In the genomic region with DNA sequence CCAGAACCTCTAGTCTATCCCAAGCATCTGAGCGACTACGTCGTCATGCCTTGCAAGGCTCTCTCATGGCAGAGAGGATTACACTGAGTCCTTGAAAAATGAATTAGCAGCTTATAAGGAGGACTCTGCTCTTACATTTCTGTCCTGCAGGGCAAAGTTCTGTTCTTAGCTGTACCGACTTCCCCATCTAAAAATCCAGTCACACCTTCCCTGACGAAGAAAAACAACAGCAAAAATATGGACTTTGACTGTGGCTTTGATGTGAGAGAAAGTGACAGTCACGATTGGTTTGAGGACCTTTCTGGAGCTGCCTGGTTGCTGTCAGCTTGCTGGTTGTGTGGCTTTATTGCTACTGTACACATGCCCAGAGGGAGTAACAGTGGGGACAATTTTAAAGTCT, we compare ENCODE assay signal across 29 mouse cellular contexts. TPM values are rescaled to one million over a fixed set of nuclear protein-coding genes. Genes with fewer than 3 reads are reported as not detected.
"Had no signal": no experiment of that assay in that cellular context is flagged by ENCODE, and none has a peak within 500 bp of the region (broad histone marks: within the 10 kb centered on the region; RNA-seq: fewer than 3 reads in every experiment).

No protein-coding gene starts in this region.

- H3K4me1 ChIP-seq: heart, embryonic 10.5 days; heart, embryonic 12.5 days; hindbrain, embryonic 12.5 days; intestine, embryonic 15.5 days; limb, embryonic 12.5 days; liver, embryonic 13.5 days; liver, embryonic 15.5 days had no signal

- ATAC-seq: forebrain, embryonic 16.5 days; hindbrain, embryonic 16.5 days; inflammation-experienced regulatory T-cells, adult 6 months; intestine, embryonic 15.5 days; intestine, postnatal 0 days; liver, postnatal 0 days had no signal

- H3K9me3 ChIP-seq: heart, embryonic 10.5 days; hindbrain, embryonic 10.5 days; hindbrain, embryonic 12.5 days; intestine, embryonic 15.5 days; limb, embryonic 10.5 days; limb, embryonic 12.5 days; liver, embryonic 13.5 days; liver, embryonic 15.5 days had no signal

- H3K4me3 ChIP-seq: gastrocnemius, adult 2 months; heart, embryonic 10.5 days; heart, embryonic 12.5 days; hindbrain, embryonic 10.5 days; hindbrain, embryonic 12.5 days; intestine, embryonic 15.5 days; layer of hippocampus, adult 2 months; left cerebral cortex, adult 2 months; limb, embryonic 10.5 days; limb, embryonic 12.5 days; liver, embryonic 13.5 days; liver, embryonic 15.5 days had no signal

- DNase-seq: gastrocnemius, adult 2 months; gastrocnemius, postnatal 10 days; gastrocnemius, postnatal 25 days; heart, adult 18-20 months; heart, postnatal 10 days; heart, postnatal 4 days; liver; liver, embryonic 13.5 days; liver, postnatal 0 days had no signal

- H3K4me2 ChIP-seq: heart, embryonic 12.5 days; hindbrain, embryonic 12.5 days; hindbrain, embryonic 14.5 days; intestine, embryonic 15.5 days; limb, embryonic 12.5 days; liver, embryonic 11.5 days; liver, embryonic 13.5 days; liver, embryonic 15.5 days had no signal

- H3K27me3 ChIP-seq: heart, embryonic 12.5 days; hindbrain, embryonic 12.5 days; intestine, embryonic 15.5 days; limb, embryonic 12.5 days; liver, embryonic 13.5 days; liver, embryonic 15.5 days had no signal

- H3K27ac ChIP-seq: gastrocnemius, adult 2 months; heart, embryonic 10.5 days; hindbrain, embryonic 10.5 days; hindbrain, embryonic 12.5 days; hindbrain, embryonic 14.5 days; intestine, embryonic 15.5 days; layer of hippocampus, adult 2 months; left cerebral cortex, adult 2 months; limb, embryonic 10.5 days; limb, embryonic 12.5 days; liver, embryonic 13.5 days; liver, embryonic 15.5 days had no signal

- H3K9ac ChIP-seq: heart, embryonic 12.5 days; hindbrain, embryonic 12.5 days; hindbrain, embryonic 14.5 days; intestine, embryonic 15.5 days; limb, embryonic 12.5 days; liver, embryonic 13.5 days; liver, embryonic 15.5 days; liver, postnatal 0 days had no signal

- H3K36me3 ChIP-seq: heart, embryonic 10.5 days; heart, embryonic 12.5 days; hindbrain, embryonic 10.5 days; hindbrain, embryonic 12.5 days; intestine, embryonic 15.5 days; limb, embryonic 10.5 days; limb, embryonic 12.5 days; liver, embryonic 13.5 days; liver, embryonic 15.5 days had no signal

RNA-seq across cellular contexts. Expression of gene Cldn24, which starts 42.4 kb away (rescaled TPM):
- polyA plus RNA-seq: forebrain, embryonic 16.5 days; frontal cortex, adult 2 months; heart, embryonic 10.5 days; heart, embryonic 12.5 days; heart, embryonic 14.5 days; heart, embryonic 16.5 days; hindbrain, embryonic 10.5 days; hindbrain, embryonic 14.5 days; hindbrain, embryonic 16.5 days; inflammation-experienced regulatory T-cells, adult 6 months; intestine, embryonic 15.5 days; intestine, postnatal 0 days; limb, embryonic 10.5 days; limb, embryonic 12.5 days; limb, embryonic 14.5 days; liver, embryonic 11.5 days; liver, embryonic 13.5 days; liver, embryonic 15.5 days; liver, postnatal 0 days had no signal

RNA-seq across cellular contexts. Expression of gene Cldn22, which starts 44.7 kb away (rescaled TPM):
- polyA plus RNA-seq: forebrain, embryonic 16.5 days; heart, embryonic 10.5 days; heart, embryonic 12.5 days; heart, embryonic 14.5 days; heart, embryonic 16.5 days; hindbrain, embryonic 10.5 days; hindbrain, embryonic 12.5 days; hindbrain, embryonic 14.5 days; hindbrain, embryonic 16.5 days; inflammation-experienced regulatory T-cells, adult 6 months; intestine, embryonic 15.5 days; intestine, postnatal 0 days; limb, embryonic 10.5 days; limb, embryonic 12.5 days; liver, embryonic 11.5 days; liver, embryonic 13.5 days; liver, embryonic 15.5 days; liver, postnatal 0 days had no signal
